Mouse (Mus musculus) spleen, adult 2 months (tissue): ENCODE results near the gene Hmga1.

Experiments
- CTCF ChIP-seq: fragments of 200-500 bp; IDR thresholded peaks from 2 replicates; pipeline ENCODE4 v1.5.1; 2011; ENCODE audit warnings: mild to moderate bottlenecking, inconsistent platforms; ENCODE audit not compliant: insufficient read depth, insufficient read length, insufficient replicate concordance; ENCODE audit errors: extremely low read depth
- POLR2A ChIP-seq: fragments of 200-500 bp; IDR thresholded peaks from 2 replicates; pipeline ENCODE4 v1.6.1; 2011; ENCODE audit warnings: low read depth, low read length, inconsistent platforms

DNA sequence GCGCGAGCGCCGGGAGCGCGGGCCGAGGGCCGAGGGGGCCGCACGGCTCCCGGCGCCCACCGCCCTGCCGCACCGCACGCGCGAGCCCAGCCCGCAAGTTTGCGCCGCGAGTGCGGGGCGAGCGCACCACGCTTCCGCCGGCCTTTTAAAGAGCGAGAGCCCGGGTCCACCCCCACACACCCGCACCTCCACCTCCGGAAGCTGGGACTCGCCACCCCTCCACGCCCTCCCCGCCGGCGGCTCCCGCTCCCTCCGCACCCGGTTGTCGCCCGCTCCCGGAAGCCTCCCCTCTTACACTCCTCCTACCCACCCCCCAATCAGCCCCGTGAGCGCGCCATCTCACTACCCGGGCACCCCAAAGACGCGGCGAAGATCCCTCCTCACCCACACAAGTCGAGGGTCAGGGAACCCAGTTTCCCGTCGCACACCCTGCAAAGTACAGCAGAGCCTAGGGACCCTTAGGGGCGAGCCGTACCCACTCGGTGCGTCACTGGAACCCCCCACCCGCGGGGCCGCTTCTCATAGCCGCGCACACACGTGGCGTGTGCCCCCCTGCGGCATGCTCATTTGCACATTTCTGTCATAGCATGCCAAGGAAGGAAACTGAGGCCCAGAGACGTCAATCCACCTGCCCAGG is 42.9 kb upstream of the Hmga1 start:
- TF ChIP-seq POLR2A (no peak), CTCF (no peak)
